Mouse (Mus musculus) adrenal gland, postnatal 14 days (tissue): Measurements from ENCODE around the gene Bcl9l. TPM values are rescaled to one million over a fixed set of nuclear protein-coding genes. Genes with fewer than 3 reads are reported as not detected.
A peak's percentile ranks its signal among the peaks of the same experiment; 100 is the strongest.

Source experiments
- DNase-seq: peaks from one replicate; pipeline ENCODE4 v3.0.0; 2021; ENCODE audit warnings: mixed read lengths
- total RNA-seq: library from RNA; stranded (reverse); gene quantifications from 2 replicates; pipeline ENCODE4 v1.2.3, GENCODE M21; 2021

Gene Bcl9l
- total RNA-seq, 1 experiment from 2014 or later = 61.7 TPM

DNA sequence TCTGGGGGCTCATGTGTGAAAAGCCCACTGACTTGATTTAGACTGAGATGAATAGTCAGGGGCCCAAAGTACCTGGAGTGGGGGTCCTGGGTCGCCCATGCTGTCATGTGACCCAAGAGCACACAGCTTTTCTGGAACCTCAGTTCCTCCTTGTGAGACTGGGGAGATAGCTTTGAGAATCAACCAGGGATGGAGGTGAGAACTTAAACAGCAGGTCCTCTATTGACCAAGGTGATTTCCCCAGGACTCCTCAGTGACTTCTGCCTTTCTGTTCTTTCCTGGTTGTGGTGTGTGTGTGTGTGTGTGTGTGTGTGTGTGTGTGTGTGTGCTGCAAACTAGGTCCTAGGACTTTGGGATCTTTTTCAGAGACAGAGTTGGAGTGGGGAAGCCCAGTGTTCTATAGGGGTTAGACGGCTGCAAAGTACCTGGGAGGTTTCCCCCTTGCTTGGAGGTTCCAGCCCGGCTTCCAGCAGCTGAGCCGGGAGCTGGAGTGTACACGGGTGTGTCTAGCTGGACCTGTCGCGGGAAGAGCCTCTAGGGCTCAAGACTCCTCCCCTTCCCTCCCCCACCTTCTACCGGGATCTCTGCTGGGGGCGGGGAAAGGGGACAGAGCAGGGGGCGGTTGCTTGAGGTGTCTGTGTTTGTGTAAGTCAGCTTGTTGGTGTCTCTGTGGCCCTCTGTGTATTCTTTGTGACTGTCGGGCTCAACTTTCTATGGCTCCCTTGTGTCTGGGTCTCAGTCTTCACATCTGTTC is 15.2 kb downstream of the Bcl9l start:
- DNase-seq = peak; percentile 65

- DNase-seq = peak; percentile 91
Observed at GRCm38 (mm10) chr9:44498421-44499355, 16.1 kb downstream of the Bcl9l start.

- peak; percentile 65 for DNase-seq
Observed at GRCm38 (mm10) chr9:44499356-44500162, 16.9 kb downstream of the Bcl9l start.

GRCm38 (mm10) chr9:44500163-44500533 is 17.5 kb downstream of the Bcl9l start:
- no peak for DNase-seq

DNA sequence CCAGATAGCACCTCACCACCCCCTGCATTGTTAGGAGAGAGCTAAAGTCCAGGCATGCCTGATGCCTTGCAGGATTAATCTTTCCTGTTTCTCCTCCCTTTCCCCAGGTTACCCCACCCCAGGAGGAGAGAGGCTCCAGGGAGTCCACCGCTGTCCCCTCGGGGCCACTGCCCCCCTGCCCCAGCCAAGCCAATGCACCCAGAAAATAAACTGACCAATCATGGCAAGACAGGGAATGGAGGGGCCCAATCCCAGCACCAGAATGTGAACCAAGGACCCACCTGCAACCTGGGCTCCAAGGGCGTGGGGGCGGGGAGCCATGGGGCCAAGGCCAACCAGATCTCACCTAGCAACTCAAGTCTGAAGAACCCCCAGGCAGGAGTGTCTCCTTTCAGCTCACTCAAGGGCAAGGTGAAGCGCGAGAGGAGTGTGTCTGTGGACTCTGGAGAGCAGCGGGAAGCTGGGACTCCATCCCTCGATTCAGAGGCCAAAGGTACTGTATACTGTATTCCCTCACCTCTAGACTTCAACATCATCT is 18.1 kb downstream of the Bcl9l start:
- DNase-seq = no peak

GRCm38 (mm10) chr9:44501206-44501879 is 18.7 kb downstream of the Bcl9l start:
- no peak for DNase-seq

DNA sequence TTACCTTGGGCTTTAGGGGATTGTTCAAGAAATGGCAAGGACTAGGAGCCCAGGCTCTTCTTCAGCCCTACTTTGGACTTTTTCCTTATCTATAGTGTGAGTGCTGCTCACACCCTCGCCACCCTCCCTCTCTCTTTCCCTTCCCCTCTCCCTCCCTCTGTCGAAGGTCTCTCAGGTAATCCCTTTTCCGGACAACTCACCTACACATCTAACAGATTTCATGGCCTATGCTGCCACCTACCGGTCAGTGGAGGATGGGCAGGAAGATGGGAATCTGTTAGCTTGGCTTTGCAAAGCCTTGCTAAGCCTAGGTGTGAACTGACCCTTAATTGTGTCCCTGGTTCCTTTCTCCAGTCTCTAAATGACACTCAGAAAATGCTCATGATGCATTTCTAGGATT is 19.4 kb downstream of the Bcl9l start:
- DNase-seq = peak; percentile 87

- no peak for DNase-seq
Observed at GRCm38 (mm10) chr9:44504893-44505823, 22.5 kb downstream of the Bcl9l start.

GRCm38 (mm10) chr9:44505824-44506467 is 23.3 kb downstream of the Bcl9l start:
- no peak for DNase-seq

- no peak for DNase-seq
Observed at GRCm38 (mm10) chr9:44506566-44506965, 23.9 kb downstream of the Bcl9l start.

DNA sequence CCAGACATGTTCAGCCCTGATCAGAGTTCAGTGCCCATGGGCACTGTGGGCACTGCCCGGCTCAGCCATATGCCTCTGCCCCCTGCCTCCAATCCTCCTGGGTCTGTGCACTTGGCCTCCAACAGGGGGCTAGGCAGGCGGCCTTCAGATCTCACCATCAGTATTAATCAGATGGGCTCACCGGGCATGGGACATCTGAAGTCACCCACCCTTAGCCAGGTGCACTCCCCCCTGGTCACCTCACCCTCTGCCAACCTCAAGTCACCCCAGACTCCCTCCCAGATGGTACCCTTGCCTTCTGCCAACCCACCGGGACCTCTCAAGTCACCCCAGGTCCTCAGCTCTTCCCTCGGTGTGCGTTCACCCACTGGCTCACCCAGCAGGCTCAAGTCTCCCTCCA is 24.7 kb downstream of the Bcl9l start:
- no peak for DNase-seq

GRCm38 (mm10) chr9:44508124-44508619 is 25.5 kb downstream of the Bcl9l start:
- no peak for DNase-seq

- peak; percentile 28 for DNase-seq
Observed at GRCm38 (mm10) chr9:44508721-44509486, 26.3 kb downstream of the Bcl9l start.

GRCm38 (mm10) chr9:44509487-44510354 is 27.1 kb downstream of the Bcl9l start:
- peak; percentile 95 for DNase-seq

- DNase-seq = peak; percentile 40
Observed at GRCm38 (mm10) chr9:44510355-44510871, 27.8 kb downstream of the Bcl9l start.

GRCm38 (mm10) chr9:44510872-44511601 is 28.4 kb downstream of the Bcl9l start:
- DNase-seq = peak; percentile 52
